Mouse (Mus musculus) left cerebral cortex, postnatal 4 days (tissue): Measurements from ENCODE around the gene Nipsnap2. TPM values are rescaled to one million over a fixed set of nuclear protein-coding genes. Genes with fewer than 3 reads are reported as not detected.
A peak's percentile ranks its signal among the peaks of the same experiment; 100 is the strongest.
"Not testable (repeated sequence)": the region's sequence is repeated elsewhere in the genome, so short reads cannot be mapped to it uniquely, and the experiment has no call there.

Experiments
- DNase-seq: peaks from one replicate; pipeline ENCODE4 v3.0.0-alpha.2; 2022
- intact Hi-C: fragments of 180-260 bp; cut with DNase I; formaldehyde crosslinking; loops from one replicate; pipeline ENCODE4 v1.15.1; 2025
- total RNA-seq, 2 experiments: library from RNA; stranded (reverse); gene quantifications; 2 replicates each; pipeline ENCODE4 v1.2.3; 2021

Gene Nipsnap2
- total RNA-seq, 2 experiments from 2014 or later = 55.2 to 59.7 TPM

DNA sequence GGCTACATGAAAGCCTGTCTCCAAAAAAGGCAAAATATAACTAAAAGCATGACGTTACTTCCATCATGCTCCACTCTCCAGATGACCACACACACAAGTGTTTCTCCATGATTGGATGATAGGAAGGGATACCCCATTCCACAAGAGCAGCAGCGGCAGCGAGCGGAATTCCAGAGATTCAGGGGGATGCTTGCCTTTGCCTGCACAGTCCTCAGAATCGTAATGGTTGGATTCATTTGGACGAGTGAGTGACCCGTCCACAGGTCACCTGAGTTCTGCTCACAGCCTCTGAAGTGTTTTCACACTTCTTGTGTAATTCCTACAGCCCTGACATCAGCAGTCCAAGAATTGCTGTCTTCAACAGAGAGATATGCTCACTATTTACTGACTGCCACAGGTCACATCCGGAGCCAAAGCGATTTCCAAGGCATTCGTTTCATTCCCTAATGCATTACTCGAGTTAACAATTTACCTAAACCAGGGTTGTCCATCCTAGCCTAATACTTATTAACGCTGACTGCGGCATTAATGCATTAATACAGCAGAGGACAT is 35.1 kb downstream of the Nipsnap2 start:
- intact Hi-C loops = no loop called here
- no peak for DNase-seq

DNA sequence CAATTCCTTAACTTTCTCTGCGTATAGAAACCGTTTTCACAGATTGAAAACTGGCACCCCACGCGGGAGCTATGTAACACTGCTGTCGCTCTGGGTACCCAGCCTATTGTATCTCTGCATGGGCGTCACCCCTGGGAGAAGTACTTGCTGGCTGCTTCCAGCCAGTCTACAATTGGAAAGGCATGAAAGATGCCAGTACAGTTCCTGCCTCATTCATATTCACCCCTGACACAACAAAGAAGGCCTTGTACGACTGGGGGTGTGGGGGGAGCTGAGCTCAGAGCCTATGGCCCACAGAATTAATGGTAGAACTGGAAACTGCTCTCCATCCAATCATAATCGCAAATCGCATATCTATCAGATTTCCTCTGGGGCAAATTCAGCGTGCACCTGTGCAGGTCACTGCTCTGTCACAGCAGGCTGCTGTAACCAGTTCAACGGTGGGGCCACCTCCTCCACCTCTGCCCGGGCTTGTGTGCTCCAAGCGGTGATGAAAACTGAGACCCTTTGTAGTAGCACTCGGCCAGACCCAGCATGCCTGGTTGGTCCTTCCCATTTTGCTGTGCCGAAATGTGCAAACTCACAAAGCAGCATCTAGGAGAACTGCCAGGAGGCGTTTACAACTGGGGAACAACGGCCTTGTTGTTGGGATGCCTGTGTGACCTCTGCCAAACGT is 37.1 kb downstream of the Nipsnap2 start:
- intact Hi-C loops = no loop called here

DNA sequence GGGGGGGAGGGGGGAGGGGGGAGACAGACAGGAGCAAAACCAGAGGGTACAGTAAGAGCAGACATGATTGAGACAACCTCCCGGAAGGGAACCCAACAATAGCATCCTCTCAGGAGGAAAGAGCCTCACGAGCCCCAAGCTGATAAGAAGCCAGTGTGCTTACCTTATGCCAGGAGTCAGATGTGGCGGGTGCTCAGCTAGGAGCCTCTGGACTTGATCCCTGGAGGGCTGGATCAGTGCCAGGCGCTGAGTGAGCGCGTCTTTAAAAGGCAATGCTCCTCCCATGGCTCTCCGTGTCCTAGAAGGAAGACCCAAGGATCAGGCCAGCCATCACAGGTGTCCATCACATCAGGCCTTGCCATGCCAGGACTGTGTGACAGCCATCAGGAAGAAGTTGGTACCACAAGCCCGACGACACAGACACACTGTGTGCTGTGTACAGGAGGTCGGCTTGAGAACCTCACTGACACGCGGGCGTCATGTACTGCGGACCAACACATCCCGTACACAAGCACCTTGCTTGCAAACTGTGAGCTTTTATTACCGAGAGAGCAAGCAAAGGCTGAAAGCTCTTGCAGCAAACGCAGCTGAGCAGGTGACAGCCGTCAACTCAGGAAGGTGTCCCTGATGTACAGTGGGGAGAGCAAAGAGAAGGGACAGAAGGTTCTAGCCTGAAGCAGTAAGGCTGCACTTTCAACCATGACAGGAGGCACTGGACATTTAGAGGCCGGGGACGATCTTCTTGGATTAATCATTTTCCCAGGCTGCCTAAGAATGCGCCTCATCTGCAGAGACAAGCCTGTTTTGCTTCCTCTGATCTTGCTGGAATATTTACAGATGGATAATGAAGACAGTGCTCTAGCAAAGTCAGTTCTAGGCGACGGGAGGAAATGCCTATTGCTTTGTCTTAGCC is 45.8 kb downstream of the Nipsnap2 start:
- intact Hi-C loops = no loop called here
- DNase-seq = no peak

More for the DNA sequence above, 37.1 kb downstream of the Nipsnap2 start:
- peak; percentile 45 for DNase-seq

DNA sequence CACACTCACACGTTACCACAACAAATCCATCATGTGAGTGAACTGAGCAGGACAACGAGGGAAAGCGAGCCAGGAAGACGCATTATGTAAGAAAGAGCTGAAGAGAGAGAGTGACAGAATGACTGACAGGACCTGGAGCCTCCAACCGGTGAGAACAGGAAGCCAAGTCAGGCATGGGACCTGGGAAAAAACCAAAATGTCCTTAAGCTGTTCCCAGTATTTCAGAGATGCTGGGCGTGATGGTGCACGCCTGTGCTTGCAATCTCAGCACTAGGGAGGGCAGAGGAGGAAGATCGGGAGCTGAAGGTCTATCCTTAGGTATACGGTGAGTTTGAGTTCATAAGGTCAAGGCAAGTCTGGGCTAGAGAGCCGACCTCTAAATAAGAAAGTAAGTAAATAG is 47.6 kb downstream of the Nipsnap2 start:
- DNase-seq = no peak
- intact Hi-C loops = no loop called here

DNA sequence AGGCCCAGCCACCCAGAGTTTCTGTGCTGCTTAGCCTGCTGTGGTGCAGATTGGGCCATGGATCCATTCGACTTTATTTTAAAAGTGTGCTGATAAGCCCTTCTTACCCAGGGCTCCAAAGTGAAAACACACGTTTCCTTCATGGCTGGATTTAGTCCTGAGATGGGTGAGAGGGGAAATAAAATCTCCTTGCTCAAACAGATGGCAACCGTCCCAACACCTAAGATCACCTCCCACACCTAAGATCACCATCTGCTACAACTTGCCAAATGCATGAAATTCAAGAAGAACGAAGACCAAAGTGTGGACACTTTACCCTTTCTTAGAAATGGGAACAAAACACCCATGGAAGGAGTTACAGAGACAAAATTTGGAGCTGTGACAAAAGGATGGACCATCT is 48.5 kb downstream of the Nipsnap2 start:
- DNase-seq, intact Hi-C loops: not testable (repeated sequence)

DNA sequence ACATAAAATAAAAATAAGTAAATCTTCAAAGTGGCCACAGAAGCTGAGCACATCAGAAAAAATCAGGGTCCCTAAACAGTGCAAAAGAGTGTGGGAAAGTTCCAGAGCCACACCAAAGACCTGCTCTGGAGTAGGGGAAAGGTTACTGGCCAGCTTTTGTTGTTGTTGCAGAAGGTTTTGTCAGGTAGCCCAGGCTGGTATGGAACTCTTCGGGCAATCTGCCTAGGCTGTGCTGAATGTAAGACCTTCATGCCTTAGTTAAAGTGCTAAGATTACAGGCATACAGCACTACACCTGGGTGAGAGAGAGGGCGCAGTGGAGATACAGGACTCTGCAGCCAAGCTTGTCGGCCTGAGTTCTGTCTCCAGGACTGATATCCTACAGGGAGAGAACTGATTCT is 49.8 kb downstream of the Nipsnap2 start:
- intact Hi-C loops = no loop called here
- no peak for DNase-seq

DNA sequence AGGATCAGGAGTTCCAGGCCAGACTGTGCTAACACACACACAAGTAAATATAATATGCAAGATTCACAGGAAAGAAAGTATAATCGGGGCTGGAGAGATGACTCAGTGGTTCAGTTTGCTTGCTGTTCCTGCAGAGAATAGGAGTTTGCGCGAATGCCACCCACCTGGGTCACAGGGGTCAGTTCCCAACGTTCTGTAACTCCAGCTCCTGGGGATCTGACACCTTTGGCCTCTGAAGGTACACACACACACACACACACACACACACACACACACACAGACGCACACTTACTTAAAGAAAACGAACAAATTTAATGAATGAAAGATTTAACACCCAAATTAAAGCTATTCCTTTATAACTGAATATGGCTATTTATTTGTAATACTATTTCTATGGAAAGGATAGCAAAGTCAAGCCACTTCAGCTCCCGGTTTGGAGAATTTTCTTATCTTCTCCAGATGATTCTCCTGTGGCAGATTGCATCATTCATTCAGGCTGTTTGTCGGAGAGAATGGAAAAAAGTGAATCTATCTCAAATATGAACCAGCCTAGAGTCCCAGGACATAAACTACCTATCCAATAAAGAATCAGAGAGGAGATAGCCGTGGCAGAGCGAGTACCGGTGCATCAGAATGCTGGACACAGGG is 53.6 kb downstream of the Nipsnap2 start:
- intact Hi-C loops = no loop called here
- no peak for DNase-seq

DNA sequence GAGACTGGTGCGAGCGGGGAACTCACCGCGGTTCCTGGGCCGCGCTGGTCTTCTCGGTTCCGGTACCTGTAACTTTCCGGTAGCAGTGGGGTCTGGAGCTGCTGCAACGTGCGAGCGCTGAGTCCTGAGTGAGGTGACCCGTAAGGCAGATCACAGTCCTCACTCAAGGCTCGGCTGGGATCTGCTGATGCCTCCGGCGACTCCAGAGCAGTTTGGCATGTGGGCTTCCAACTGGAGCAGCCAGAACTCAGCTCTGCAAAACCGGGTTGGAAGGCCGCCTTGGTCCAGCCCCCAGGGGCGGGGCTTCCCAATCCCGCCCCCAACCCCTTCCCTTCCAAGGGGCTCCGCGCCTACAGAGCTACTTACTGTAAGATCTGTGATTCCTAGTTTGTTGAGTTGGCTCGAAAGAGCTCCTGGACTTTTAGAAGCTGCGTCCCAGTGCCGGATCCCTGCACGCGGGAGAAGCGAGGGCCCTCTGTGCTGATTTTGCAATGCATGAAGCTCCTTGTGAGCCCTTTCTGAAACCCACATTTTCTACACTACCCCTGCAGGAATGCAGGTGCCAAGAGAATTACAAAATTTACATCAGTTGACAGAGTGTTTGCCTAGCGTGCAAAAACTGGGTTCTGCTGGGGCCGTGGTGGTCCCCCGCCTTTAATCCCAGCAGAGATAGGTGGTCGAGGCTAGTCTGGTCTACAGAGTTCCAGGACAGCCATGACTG is 54.3 kb downstream of the Nipsnap2 start:
- DNase-seq = peak; percentile 84
- intact Hi-C loops = no loop called here

DNA sequence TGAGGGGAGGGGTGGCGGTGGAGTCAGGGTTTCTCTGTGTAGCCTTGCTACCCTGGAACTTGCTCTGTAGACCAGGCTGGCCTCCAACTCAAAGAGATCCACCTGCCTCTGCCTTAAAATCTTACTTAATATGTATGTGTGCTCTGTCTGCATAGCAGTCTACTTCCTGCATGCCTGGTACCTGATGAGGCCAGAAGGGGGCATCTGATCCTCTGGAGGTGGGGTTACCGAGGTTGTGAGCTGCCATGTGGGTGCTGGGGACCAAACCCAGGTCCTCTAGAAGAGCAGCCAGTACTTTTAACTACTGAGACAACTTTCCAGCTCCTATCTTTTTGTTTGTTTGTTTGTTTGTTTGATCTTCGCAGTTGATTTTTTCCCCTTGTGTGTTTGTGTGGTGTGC is 55.3 kb downstream of the Nipsnap2 start:
- no peak for DNase-seq
- intact Hi-C loops = no loop called here

DNA sequence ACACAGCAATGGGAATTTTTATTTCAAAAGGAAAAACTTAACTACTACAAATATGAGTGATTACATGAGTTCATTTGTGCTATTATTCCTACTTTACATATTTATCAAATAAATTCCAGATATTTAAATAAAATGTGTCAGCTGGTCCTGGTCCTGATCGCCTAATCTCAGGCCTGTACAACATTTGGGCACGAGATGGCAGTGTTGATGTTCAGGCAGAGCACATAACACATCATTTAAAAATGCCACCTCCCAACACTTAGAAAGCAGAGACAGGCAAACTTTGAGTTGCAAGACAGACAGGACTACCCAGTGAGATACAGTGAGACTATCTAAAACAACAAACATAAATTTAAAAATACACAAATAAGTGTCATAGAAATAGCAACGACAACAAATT is 57.3 kb downstream of the Nipsnap2 start:
- no peak for DNase-seq
- intact Hi-C loops = no loop called here

DNA sequence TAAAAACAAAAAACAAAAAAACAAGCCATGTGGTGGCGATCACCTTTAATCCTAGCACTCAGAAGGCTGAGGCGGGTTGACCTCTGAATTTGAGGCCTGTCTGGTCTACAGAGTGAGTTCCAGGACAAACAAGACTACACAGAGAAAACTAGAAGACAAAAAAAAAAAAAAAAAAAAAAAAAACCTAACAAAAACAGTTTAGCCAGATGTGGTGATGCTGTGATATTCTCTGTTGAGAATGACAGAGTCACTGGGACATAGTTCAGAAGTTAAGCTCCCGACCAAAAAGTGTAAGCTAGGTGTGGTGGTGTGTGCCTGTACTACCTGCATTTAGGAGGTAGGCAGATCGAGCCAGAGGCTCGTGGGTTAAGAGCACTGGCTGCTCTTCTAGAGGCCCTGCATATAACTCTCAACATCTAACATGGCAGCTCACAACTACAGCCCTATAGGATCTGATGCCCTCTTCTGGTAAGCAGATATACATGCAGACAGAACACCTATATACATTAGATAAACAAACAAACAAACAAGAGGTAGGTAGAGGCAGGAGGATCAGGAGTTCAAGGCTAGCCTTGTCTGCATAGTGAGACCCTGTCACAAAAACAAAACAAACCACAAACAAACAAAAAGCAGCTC is 60.5 kb downstream of the Nipsnap2 start:
- intact Hi-C loops = no loop called here
- no peak for DNase-seq

DNA sequence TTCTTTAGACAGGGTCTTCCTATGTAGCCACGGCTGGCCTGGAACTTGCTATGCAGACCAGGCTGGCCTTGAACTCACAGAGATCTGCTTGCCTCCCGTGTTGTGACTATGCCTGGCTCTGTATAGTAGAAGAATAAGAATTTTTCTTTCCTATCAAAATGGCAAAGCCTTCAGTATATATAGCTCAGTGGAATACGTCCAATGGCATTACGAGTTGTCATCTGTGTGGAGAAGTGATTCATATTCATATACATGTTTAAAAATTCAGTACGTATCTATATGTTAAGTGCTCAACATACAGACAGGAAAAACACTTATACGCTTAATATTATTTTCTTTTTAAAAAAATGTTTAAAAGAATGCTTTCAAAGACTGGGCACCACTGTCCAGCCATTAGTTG is 61.3 kb downstream of the Nipsnap2 start:
- intact Hi-C loops = no loop called here
- DNase-seq = no peak

DNA sequence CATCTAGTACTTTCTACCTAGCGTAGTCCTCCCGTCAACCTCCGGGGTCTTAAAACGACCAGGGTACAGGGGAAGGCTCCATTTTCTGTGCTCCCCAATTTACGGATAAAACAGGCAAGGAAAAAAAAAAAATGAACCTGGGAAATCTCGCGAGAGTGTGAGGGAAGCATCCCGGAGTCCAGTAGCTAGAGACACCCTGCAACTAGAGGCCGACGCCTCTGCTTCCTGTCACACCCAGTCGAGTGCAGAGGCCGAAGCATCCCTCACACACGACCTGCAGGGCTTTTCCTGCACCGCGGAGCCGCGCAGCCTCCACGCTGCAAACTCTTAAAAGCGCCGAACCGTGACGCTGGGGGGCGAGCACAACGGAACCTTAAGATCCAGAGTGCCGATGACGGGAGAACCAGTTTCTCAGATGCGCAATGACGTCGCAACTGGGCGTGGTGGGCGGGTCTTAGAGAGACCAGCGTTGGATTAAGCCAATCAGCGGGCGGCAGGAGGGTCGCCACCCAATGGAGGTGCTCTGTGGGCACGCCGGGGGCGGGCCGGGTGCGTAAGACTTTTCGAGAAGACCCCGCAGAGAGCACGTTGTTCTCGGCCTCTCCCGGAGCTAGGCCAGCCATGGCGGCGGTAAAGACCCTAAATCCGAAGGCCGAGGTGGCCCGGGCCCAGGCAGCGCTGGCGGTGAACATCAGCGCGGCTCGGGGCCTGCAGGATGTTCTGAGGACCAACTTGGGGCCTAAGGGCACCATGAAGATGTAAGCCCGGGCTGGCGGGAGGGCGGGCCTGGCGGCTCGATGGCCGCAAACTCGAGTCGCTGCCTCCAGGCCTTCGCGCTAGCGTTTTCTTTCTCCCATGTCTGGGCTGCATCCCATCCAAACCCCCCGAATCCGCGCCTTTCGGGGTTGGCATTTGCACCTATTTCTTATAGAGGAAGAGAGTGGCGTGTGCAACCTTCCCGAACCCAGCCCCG is 62.2 kb downstream of the Nipsnap2 start, which contains the start of gene Psph:
Gene Psph (minus strand): TSS at position 632 of the 973 bp plus-strand sequence.
- DNase-seq = peak; percentile 99
- intact Hi-C loops = no loop called here

DNA sequence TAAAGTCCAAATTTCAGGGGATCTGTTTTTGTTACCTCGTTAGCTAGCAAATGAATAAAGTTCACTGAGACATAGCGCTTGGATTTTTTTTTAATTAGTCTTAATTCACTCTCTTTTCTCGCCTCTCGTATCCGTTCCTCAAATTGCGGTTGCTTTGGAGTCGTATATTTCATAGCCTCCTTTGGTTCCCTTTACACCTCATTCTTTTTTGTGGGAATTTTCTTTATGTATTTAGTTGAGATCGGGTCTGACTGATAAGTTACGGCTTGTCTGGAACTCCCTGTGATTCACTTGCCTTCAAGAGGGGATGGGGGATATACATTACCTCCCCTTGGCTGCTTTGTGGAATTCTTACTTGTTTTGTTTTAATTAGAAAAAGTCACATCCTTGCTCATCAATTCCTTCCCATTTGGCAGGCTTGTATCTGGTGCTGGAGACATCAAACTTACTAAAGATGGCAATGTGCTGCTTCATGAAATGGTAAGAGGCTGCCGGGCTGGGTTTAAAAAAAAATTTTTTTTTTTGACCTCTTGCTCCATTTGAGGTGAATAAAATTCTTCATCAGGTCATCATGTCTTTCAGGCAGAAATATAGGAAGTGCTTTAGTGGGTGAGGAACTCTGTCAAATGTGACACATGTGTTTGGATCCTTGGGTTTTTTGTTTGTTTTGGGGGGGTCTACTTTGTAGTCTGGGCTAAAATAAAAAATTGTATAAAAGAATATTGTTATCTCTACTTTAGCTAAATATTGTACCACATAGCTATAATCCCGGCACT is 63.1 kb downstream of the Nipsnap2 start:
- intact Hi-C loops = no loop called here

DNA sequence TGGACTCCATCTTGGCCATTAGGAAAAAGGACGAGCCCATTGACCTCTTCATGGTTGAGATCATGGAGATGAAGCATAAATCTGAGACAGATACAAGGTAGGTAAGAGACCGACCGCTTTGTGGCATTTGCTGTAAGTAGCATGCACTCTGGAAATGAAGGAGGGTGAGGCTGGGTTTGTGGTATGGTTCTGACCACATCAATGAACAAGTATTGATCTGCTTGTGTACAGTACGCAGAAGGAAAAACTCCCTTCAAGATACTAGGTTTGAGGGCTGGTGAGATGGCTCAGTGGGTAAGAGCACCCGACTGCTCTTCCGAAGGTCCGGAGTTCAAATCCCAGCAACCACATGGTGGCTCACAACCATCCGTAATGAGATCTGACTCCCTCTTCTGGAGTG is 65.7 kb downstream of the Nipsnap2 start:
- intact Hi-C loops, DNase-seq: not testable (repeated sequence)

More for the DNA sequence above, 63.1 kb downstream of the Nipsnap2 start:
- DNase-seq = no peak
